Mouse (Mus musculus): ENCODE measurements at regions not wholly inside any gene's neighbourhood (a gene's known extent, or its start where the extent isn't known, plus 50 kb on each side); places are given as distances from the start of the nearest gene placed in this dataset.

DNA sequence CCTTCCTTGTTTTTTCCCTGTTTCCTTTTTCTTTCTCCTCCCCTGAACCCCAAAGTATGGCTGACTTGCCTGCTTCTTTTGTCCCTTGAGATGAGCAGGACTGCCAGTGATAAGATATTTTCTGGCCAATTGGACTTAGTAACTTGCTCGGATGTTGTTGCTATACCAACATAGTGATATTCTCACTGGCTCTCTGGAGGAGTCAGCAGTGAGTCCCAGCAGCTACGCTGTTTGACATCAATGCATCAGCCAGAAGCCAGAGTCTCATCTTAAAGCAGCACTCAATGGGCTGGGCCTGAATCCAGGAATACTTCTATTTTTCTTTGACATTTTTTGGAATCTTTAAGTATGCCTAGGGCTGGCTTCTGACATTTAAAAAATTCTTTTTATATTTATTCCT lies 287.1 kb upstream of the Sstr1 start:
- TF ChIP-seq POLR2A (IDR thresholded peaks at IDR 0.05; ENCODE audit: extremely low read depth, insufficient read depth, low read length) (no peak), CTCF (IDR thresholded peaks at IDR 0.05; ENCODE audit: low read depth, low read length) (no peak)

Data from liver, adult 2 months (tissue).